Mouse (Mus musculus) ES-E14 (cell line): Measurements from ENCODE around the gene Pid1.
"Not testable (repeated sequence)": the region's sequence is repeated elsewhere in the genome, so short reads cannot be mapped to it uniquely, and the experiment has no call there.

Experiments used
- CHD2 ChIP-seq: IDR thresholded peaks from 2 replicates; pipeline ENCODE4 v1.6.1; 2014; ENCODE audit warnings: mild to moderate bottlenecking, low read depth, low read length, inconsistent platforms
- HCFC1 ChIP-seq: IDR thresholded peaks from 2 replicates; pipeline ENCODE4 v1.6.1; 2012; ENCODE audit warnings: low read length, inconsistent platforms, borderline replicate concordance; ENCODE audit not compliant: insufficient read depth
- MAFK ChIP-seq: IDR thresholded peaks from 2 replicates; pipeline ENCODE4 v1.6.1; 2014; ENCODE audit warnings: mild to moderate bottlenecking, low read depth, low read length, inconsistent platforms; ENCODE audit not compliant: insufficient read depth
- ZNF384 ChIP-seq: IDR thresholded peaks from 2 replicates; pipeline ENCODE4 v1.6.1; 2012; ENCODE audit warnings: low read depth, low read length, inconsistent platforms

DNA sequence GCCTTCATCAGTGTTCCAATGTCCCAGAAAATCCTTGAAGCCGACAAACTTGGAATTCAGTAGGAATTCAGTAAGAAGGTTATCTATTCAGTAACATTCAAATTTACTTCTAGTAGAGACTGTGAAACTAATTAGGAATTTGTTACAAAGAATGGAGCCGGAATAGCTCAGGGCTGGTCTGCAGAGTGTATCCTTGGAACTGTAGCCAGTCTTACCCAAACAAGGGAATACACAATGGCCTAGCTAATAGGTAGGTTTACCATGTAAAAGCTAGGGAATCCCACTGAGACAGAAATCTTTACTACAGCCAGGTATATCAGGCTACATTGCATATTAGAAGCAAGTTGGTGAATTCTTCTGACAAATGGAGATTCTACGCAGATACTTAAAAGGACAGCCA is 31.2 kb downstream of the Pid1 start:
- not testable (repeated sequence) for TF ChIP-seq MAFK, HCFC1, ZNF384, CHD2
